In genomic region chr2:143062432-143062811, GRCm38 (mm10) we compare ENCODE assay signal across 8 mouse cellular contexts. TPM values are rescaled to one million over a fixed set of nuclear protein-coding genes. Genes with fewer than 3 reads are reported as not detected.
DNase-seq lines count a peak whose midpoint lies in the region; ATAC-seq and TF ChIP-seq lines count a peak whose summit lies in the region.

No protein-coding gene starts in this region.

- peak overlapping the region; percentile 95 for H3K4me3 ChIP-seq in kidney, postnatal 0 days (replicated peaks; ENCODE audit: low read depth, low read length)
- H3K4me3 ChIP-seq in embryonic facial prominence, embryonic 11.5 days (ENCODE audit: low read depth, low read length), result peak overlapping the region; percentile 73
- peak overlapping the region; percentile 85 for H3K4me3 ChIP-seq in hindbrain, postnatal 0 days (ENCODE audit: low read length)
- peak overlapping the region; percentile 78 for H3K4me3 ChIP-seq in midbrain, postnatal 0 days (ENCODE audit: low read depth, low read length)

- no peaks in the 10 kb centered on the region for H3K27me3 ChIP-seq in kidney, postnatal 0 days (ENCODE audit: insufficient read depth, low read length)
- H3K27me3 ChIP-seq in embryonic facial prominence, embryonic 11.5 days (ENCODE audit: control insufficient read depth, insufficient read depth, low read length), result no peaks in the 10 kb centered on the region
- peaks cover 3% of the 10 kb centered on the region; the same call in 1 of the 2 replicates for H3K27me3 ChIP-seq in hindbrain, postnatal 0 days (ENCODE audit: insufficient read depth, low read length)
- no peaks in the 10 kb centered on the region for H3K27me3 ChIP-seq in midbrain, postnatal 0 days (ENCODE audit: insufficient read depth, low read length)

- no peak for ATAC-seq in kidney, postnatal 0 days (replicated peaks; ENCODE audit: low FRiP score, low read depth)
- ATAC-seq in embryonic facial prominence, embryonic 11.5 days (replicated peaks; ENCODE audit: insufficient number of reproducible peaks, low FRiP score, low TSS enrichment, low read depth), result peak; percentile 37; the same call in 1 of the 2 replicates
- peak; percentile 53; the same call in 1 of the 2 replicates for ATAC-seq in hindbrain, postnatal 0 days
- no peak; the same call in 1 of the 2 replicates for ATAC-seq in midbrain, postnatal 0 days (ENCODE audit: low FRiP score)

- DNase-seq in kidney, postnatal 0 days (ENCODE audit: low spot score), result no peak
- DNase-seq in kidney, postnatal 14 days, result no peak
- no peak for DNase-seq in embryonic facial prominence, embryonic 11.5 days (ENCODE audit: low spot score)
- DNase-seq in hindbrain, postnatal 0 days (ENCODE audit: low spot score), result peak; percentile 2
- no peak for DNase-seq in midbrain, postnatal 0 days (ENCODE audit: low spot score)
- DNase-seq in retina, embryonic 14.5 days (ENCODE audit: low spot score), result no peak
- no peak for DNase-seq in adrenal gland, adult 2 months
- no peak for DNase-seq in yolk sac, embryonic 10.5 days (ENCODE audit: low spot score)

- H3K27ac ChIP-seq in kidney, postnatal 0 days, result no peak overlapping the region
- H3K27ac ChIP-seq in embryonic facial prominence, embryonic 11.5 days (replicated peaks; ENCODE audit: low read depth, low read length), result no peak overlapping the region
- H3K27ac ChIP-seq in hindbrain, postnatal 0 days, result no peak overlapping the region
- no peak overlapping the region for H3K27ac ChIP-seq in midbrain, postnatal 0 days (ENCODE audit: low read depth, low read length)

- peak overlapping the region; percentile 25; the same call in 1 of the 2 replicates for H3K9ac ChIP-seq in kidney, postnatal 0 days (ENCODE audit: low read depth, low read length)
- 0 out of 2 replicates have a peak overlapping the region, but pooled peaks have one; percentile 28 for H3K9ac ChIP-seq in embryonic facial prominence, embryonic 11.5 days (replicated peaks; ENCODE audit: low read length)
- H3K9ac ChIP-seq in hindbrain, postnatal 0 days (replicated peaks; ENCODE audit: low read length), result no peak overlapping the region; the same call in 1 of the 2 replicates
- peak overlapping the region; percentile 86; the same call in 1 of the 2 replicates for H3K9ac ChIP-seq in midbrain, postnatal 0 days (replicated peaks; ENCODE audit: low read length, poor library complexity, severe bottlenecking)

- H3K9me3 ChIP-seq in kidney, postnatal 0 days (replicated peaks; ENCODE audit: low read length), result no peaks in the 10 kb centered on the region
- no peaks in the 10 kb centered on the region for H3K9me3 ChIP-seq in embryonic facial prominence, embryonic 11.5 days (replicated peaks; ENCODE audit: control insufficient read depth, low read length)
- no peaks in the 10 kb centered on the region for H3K9me3 ChIP-seq in hindbrain, postnatal 0 days (ENCODE audit: low read length)
- no peaks in the 10 kb centered on the region for H3K9me3 ChIP-seq in midbrain, postnatal 0 days (ENCODE audit: low read length)

- H3K4me1 ChIP-seq in kidney, postnatal 0 days (replicated peaks; ENCODE audit: insufficient read depth, low read length), result no peaks in the 10 kb centered on the region
- no peaks in the 10 kb centered on the region for H3K4me1 ChIP-seq in embryonic facial prominence, embryonic 11.5 days (ENCODE audit: control insufficient read depth, insufficient read depth, low read length)
- H3K4me1 ChIP-seq in hindbrain, postnatal 0 days (ENCODE audit: insufficient read depth, low read length), result 0 out of 2 replicates have a peak, but pooled peaks cover 4% of the 10 kb centered on the region
- H3K4me1 ChIP-seq in midbrain, postnatal 0 days (ENCODE audit: insufficient read depth, low read length), result no peaks in the 10 kb centered on the region

- 54% methylated on average over 6 of the region's 6 CpGs for WGBS in kidney, postnatal 0 days
- 50% methylated on average over 6 of the region's 6 CpGs for WGBS in embryonic facial prominence, embryonic 11.5 days
- WGBS in hindbrain, postnatal 0 days, result 40% methylated on average over 6 of the region's 6 CpGs
- 33% methylated on average over 6 of the region's 6 CpGs for WGBS in midbrain, postnatal 0 days

- no peak for TF ChIP-seq CTCF in kidney, postnatal 0 days (IDR thresholded peaks at IDR 0.05; ENCODE audit: low read depth)
- no peak for TF ChIP-seq CTCF in hindbrain, postnatal 0 days (IDR thresholded peaks at IDR 0.05; ENCODE audit: low read depth)
- no peak for TF ChIP-seq CTCF in midbrain, postnatal 0 days (IDR thresholded peaks at IDR 0.05)

- peak overlapping the region; percentile 69 for H3K4me2 ChIP-seq in kidney, postnatal 0 days (ENCODE audit: low read length)
- peak overlapping the region; percentile 44 for H3K4me2 ChIP-seq in embryonic facial prominence, embryonic 11.5 days (ENCODE audit: low read depth, low read length)
- H3K4me2 ChIP-seq in hindbrain, postnatal 0 days (ENCODE audit: low read depth, low read length), result peak overlapping the region; percentile 71
- H3K4me2 ChIP-seq in midbrain, postnatal 0 days (ENCODE audit: low read depth, low read length, poor library complexity, severe bottlenecking), result peak overlapping the region; percentile 54

- H3K36me3 ChIP-seq in kidney, postnatal 0 days (ENCODE audit: insufficient read depth, low read length), result peaks cover 16% of the 10 kb centered on the region
- H3K36me3 ChIP-seq in embryonic facial prominence, embryonic 11.5 days (replicated peaks; ENCODE audit: control insufficient read depth, insufficient read depth, low read depth, low read length), result no peaks in the 10 kb centered on the region
- peaks cover 14% of the 10 kb centered on the region; the same call in 1 of the 2 replicates for H3K36me3 ChIP-seq in hindbrain, postnatal 0 days (ENCODE audit: insufficient read depth, low read length)
- H3K36me3 ChIP-seq in midbrain, postnatal 0 days (ENCODE audit: insufficient read depth, low read length), result peaks cover 7% of the 10 kb centered on the region; the same call in 1 of the 2 replicates

RNA-seq across cellular contexts. Expression of gene Snrpb2, which starts 0.4 kb away (rescaled TPM):
- 88.3 and 95.3 TPM in 2 replicates for polyA plus RNA-seq in kidney, postnatal 0 days (2015; fragmentation: Nextera tagmentation; extraction: Ambion mirVana)
- 129 and 165 TPM in 2 replicates for polyA plus RNA-seq in embryonic facial prominence, embryonic 11.5 days (2014; fragmentation: Nextera tagmentation; extraction: Ambion mirVana)
- total RNA-seq in hindbrain, postnatal 0 days (2014; rRNA removed), result 14.7 and 19.4 TPM in 2 replicates
- 56.8 and 57.9 TPM in 2 replicates for polyA plus RNA-seq in hindbrain, postnatal 0 days (2015; fragmentation: Nextera tagmentation; extraction: Ambion mirVana)
- total RNA-seq in midbrain, postnatal 0 days (2014; rRNA removed), result 22.6 and 34.0 TPM in 2 replicates
- polyA plus RNA-seq in midbrain, postnatal 0 days (2015; fragmentation: Nextera tagmentation; extraction: Ambion mirVana), result 51.3 and 59.2 TPM in 2 replicates
- total RNA-seq in adrenal gland, adult 2 months (2021), result 10 to 100 TPM; 34.8 to 39.8 TPM
- polyA plus RNA-seq in adrenal gland, adult 2 months (2012; rRNA removed), result 0.57 and 0.67 TPM in 2 replicates

RNA-seq across cellular contexts. Expression of gene Otor, which starts 15.9 kb away (rescaled TPM):
- not detected in 2 replicates for polyA plus RNA-seq in kidney, postnatal 0 days (2015; fragmentation: Nextera tagmentation; extraction: Ambion mirVana)
- 6.7 and 9.2 TPM in 2 replicates for polyA plus RNA-seq in embryonic facial prominence, embryonic 11.5 days (2014; fragmentation: Nextera tagmentation; extraction: Ambion mirVana)
- total RNA-seq in hindbrain, postnatal 0 days (2014; rRNA removed), result not detected in 2 replicates
- 0.30 and 0.32 TPM in 2 replicates for polyA plus RNA-seq in hindbrain, postnatal 0 days (2015; fragmentation: Nextera tagmentation; extraction: Ambion mirVana)
- total RNA-seq in midbrain, postnatal 0 days (2014; rRNA removed), result 0.55 TPM in 1 of 2 replicates, not detected in the other
- polyA plus RNA-seq in midbrain, postnatal 0 days (2015; fragmentation: Nextera tagmentation; extraction: Ambion mirVana), result 0.23 TPM in 1 of 2 replicates, not detected in the other
- total RNA-seq in adrenal gland, adult 2 months (2021), result not detected
- not detected in 2 replicates for polyA plus RNA-seq in adrenal gland, adult 2 months (2012; rRNA removed)

Comparison
In these comparisons a context has a peak if more than half of its experiments do, and no peak if none do; other contexts are left out.
1. ATAC-seq: peak in embryonic facial prominence, embryonic 11.5 days (single experiment) and hindbrain, postnatal 0 days (single experiment); none in kidney, postnatal 0 days (single experiment) and midbrain, postnatal 0 days (single experiment).
2. RNA of gene Snrpb2, which starts 0.4 kb away (polyA plus RNA-seq): 129 to 165 TPM in embryonic facial prominence, embryonic 11.5 days, 88.3 to 95.3 TPM in kidney, postnatal 0 days, 51.3 to 59.2 TPM in midbrain, postnatal 0 days and 56.8 to 57.9 TPM in hindbrain, postnatal 0 days; 0.57 to 0.67 TPM in adrenal gland, adult 2 months; every median in the first group is over 10 times any median in the second.
3. Peak in every context shown above with its lines, with median percentiles within 50 percentile points of each other: H3K4me2 ChIP-seq and H3K4me3 ChIP-seq.